Mouse (Mus musculus) megakaryocyte, embryonic 14.5 days (primary cell): ENCODE measurements at regions not wholly inside any gene's neighbourhood (a gene's known extent, or its start where the extent isn't known, plus 50 kb on each side); places are given as distances from the start of the nearest gene placed in this dataset.

Experiments
- FLI1 ChIP-seq: IDR thresholded peaks from 2 replicates; pipeline ENCODE4 v1.6.1; 2012; ENCODE audit warnings: low read length, inconsistent platforms, mixed read lengths
- GATA1 ChIP-seq: IDR thresholded peaks from 3 replicates; pipeline ENCODE4 v1.6.1; 2012; ENCODE audit warnings: mixed read lengths, low read length, inconsistent platforms, borderline replicate concordance

DNA sequence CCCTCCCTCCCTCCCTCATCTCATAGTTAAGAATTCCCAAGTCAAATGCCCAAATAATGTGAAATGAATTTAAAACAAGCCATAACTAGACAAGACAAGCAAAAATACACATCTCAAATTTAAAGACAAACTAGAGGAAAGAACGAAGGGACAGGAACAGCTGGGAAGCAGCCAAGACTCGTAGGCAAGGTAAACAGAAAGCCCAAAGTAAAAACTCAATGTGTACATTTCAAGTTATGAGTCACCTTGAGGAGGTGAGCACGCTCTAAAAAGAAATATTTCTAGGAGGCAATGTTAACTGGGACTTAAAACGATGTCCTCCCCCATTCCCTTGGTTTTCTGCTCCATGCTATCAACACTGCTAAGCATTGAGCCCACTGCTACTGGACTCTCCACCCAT, 68.4 kb upstream of the Tmc3 start:
- TF ChIP-seq FLI1 (no peak), GATA1 (no peak)
